Mouse (Mus musculus): Measurements from ENCODE around the gene Mfsd14a. TPM values are rescaled to one million over a fixed set of nuclear protein-coding genes. Genes with fewer than 3 reads are reported as not detected.

The Mfsd14a gene
- polyA plus RNA-seq, 1 experiment = 11.5 TPM

DNA sequence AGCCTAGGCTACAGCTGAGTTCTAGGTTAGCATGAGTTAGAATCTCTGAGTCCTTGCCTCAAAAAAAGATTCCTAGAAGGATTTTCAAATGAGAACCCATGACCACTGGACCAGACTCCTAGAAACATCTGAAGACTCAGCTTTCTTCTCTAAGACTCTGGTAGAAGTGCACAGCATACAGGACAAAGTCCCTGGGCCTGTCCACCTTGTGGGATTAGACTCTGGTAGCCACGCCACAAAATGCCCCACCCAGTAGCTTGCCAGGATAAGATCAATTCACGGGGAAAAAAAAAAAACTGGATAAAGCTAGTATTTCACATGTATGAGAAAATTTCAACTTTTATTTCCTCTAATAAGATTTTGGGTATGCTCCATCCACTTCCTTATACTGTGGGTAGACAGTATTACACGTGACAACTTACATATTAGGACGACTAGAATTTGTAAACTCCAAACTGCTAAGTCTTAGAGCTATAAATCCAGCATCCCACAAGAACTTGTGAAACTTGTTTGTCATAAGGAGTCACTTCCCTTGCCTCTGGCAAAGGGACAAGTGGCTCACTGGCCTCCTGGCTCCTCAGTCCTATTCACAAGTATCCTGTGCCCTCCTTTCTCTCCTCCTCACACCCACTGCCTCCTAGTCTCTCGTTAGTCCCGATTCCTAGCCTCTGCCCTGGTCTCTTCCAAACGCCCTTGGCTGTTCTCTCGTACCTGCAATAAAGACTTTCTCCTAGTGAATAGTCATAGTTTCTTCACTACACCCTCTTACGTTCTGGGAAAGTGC lies 24.6 kb downstream of the Mfsd14a start:
- Histone ChIP-seq H3ac (ENCODE audit: control insufficient read depth, insufficient read length) (no peak overlapping the region), H3K36me3 (ENCODE audit: control insufficient read depth, insufficient read depth) (peaks cover 72% of the 10 kb centered on the region), H3K4me2 (ENCODE audit: low read depth) (no peak overlapping the region), H3K79me2 (ENCODE audit: control insufficient read depth, insufficient read depth) (no peaks in the 10 kb centered on the region), H3K4me3 (no peak overlapping the region), H3K27me3 (ENCODE audit: control insufficient read depth, insufficient read depth, insufficient read length) (no peaks in the 10 kb centered on the region)
- TF ChIP-seq POLR2A (IDR thresholded peaks at IDR 0.05; ENCODE audit: insufficient read length, low read depth) (no peak), CEBPB (IDR thresholded peaks at IDR 0.05; ENCODE audit: insufficient read depth, poor library complexity, severe bottlenecking) (no peak), MAX (IDR thresholded peaks at IDR 0.05; ENCODE audit: low read depth) (no peak), TCF12 (IDR thresholded peaks at IDR 0.05; ENCODE audit: insufficient read depth, poor library complexity, severe bottlenecking) (no peak), TCF3 (IDR thresholded peaks at IDR 0.05; ENCODE audit: insufficient read length, low read depth) (no peak), USF1 (IDR thresholded peaks at IDR 0.05; ENCODE audit: low read depth) (no peak), MYOD1 (IDR thresholded peaks at IDR 0.05; ENCODE audit: control insufficient read depth in 1 of 3, insufficient read length in 2 of 3, low read depth in 2 of 3) (no peak), E2F4 (IDR thresholded peaks at IDR 0.05; ENCODE audit: insufficient read depth) (no peak), POLR2AphosphoS2 (IDR thresholded peaks at IDR 0.05; ENCODE audit: insufficient read length, low read depth) (no peak), MYOG (IDR thresholded peaks at IDR 0.05; ENCODE audit: control insufficient read depth in 1 of 3, insufficient read depth in 1 of 3, insufficient read length in 2 of 3, low read depth in 2 of 3) (no peak), SRF (IDR thresholded peaks at IDR 0.05; ENCODE audit: control insufficient read depth, insufficient read length, low read depth) (no peak), REST (IDR thresholded peaks at IDR 0.05; ENCODE audit: insufficient read depth, insufficient read length) (no peak)

DNA sequence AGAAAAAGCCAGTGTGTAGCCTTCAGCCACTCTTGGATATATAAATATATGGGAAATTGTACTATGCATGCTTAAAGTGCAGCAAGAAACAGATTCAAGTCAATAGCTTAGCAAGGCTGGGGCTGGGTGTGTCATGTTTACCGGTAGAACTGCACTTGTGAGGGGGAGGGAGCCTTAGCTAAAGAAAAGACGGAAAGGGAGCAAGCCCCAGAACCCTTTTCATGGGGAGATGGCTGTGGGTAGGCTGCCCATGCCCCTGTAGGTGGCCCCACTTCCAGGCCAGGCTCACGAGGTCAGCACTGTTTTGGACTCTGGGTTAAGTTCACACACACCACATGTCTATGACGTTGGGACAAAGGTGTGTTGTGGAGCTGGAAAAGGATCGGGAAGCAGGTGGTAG lies 26.7 kb downstream of the Mfsd14a start:
- H3K79me2 ChIP-seq (ENCODE audit: control insufficient read depth, insufficient read depth) = no peaks in the 10 kb centered on the region
- TF ChIP-seq REST (IDR thresholded peaks at IDR 0.05; ENCODE audit: insufficient read depth, insufficient read length) = no peak
- TF ChIP-seq CEBPB (IDR thresholded peaks at IDR 0.05; ENCODE audit: insufficient read depth, poor library complexity, severe bottlenecking) = no peak
- no peak for TF ChIP-seq USF1 (IDR thresholded peaks at IDR 0.05; ENCODE audit: low read depth)
- TF ChIP-seq MYOD1 (IDR thresholded peaks at IDR 0.05; ENCODE audit: control insufficient read depth in 1 of 3, insufficient read length in 2 of 3, low read depth in 2 of 3) = no peak
- no peak for TF ChIP-seq MAX (IDR thresholded peaks at IDR 0.05; ENCODE audit: low read depth)
- no peak for TF ChIP-seq MYOG (IDR thresholded peaks at IDR 0.05; ENCODE audit: control insufficient read depth in 1 of 3, insufficient read depth in 1 of 3, insufficient read length in 2 of 3, low read depth in 2 of 3)
- no peak overlapping the region for H3ac ChIP-seq (ENCODE audit: control insufficient read depth, insufficient read length)
- no peak overlapping the region for H3K4me2 ChIP-seq (ENCODE audit: low read depth)
- no peak overlapping the region for H3K4me3 ChIP-seq
- no peaks in the 10 kb centered on the region for H3K27me3 ChIP-seq (ENCODE audit: control insufficient read depth, insufficient read depth, insufficient read length)
- peaks cover 63% of the 10 kb centered on the region for H3K36me3 ChIP-seq (ENCODE audit: control insufficient read depth, insufficient read depth)

DNA sequence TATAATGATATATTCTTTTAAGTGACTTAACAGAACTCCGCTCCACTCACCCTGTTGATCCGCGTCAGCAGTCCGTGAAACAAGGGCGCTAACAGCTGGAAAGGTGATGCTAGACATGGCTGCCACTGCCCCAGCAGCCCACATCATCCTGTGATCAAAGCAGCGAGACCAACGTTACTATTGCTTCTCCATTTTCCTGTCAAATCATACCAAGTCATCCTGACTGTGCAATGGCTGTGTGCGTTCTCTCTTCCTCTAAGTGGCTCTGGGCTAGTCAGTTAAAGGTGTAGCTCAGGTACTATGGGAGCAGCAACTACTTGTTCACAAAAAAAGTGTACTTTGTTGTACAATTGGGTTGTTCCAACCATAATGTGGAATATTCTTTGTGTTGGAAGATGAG lies 27.6 kb downstream of the Mfsd14a start:
- TF ChIP-seq USF1 (IDR thresholded peaks at IDR 0.05; ENCODE audit: low read depth) (no peak), MYOD1 (IDR thresholded peaks at IDR 0.05; ENCODE audit: control insufficient read depth in 1 of 3, insufficient read length in 2 of 3, low read depth in 2 of 3) (no peak), REST (IDR thresholded peaks at IDR 0.05; ENCODE audit: insufficient read depth, insufficient read length) (no peak), E2F4 (IDR thresholded peaks at IDR 0.05; ENCODE audit: insufficient read depth) (no peak), POLR2A (IDR thresholded peaks at IDR 0.05; ENCODE audit: insufficient read length, low read depth) (no peak), POLR2AphosphoS2 (IDR thresholded peaks at IDR 0.05; ENCODE audit: insufficient read length, low read depth) (no peak)
- Histone ChIP-seq H3K4me2 (ENCODE audit: low read depth) (no peak overlapping the region), H3K27me3 (ENCODE audit: control insufficient read depth, insufficient read depth, insufficient read length) (no peaks in the 10 kb centered on the region), H3ac (ENCODE audit: control insufficient read depth, insufficient read length) (no peak overlapping the region), H3K79me2 (ENCODE audit: control insufficient read depth, insufficient read depth) (no peaks in the 10 kb centered on the region), H3K36me3 (ENCODE audit: control insufficient read depth, insufficient read depth) (peaks cover 60% of the 10 kb centered on the region), H3K4me3 (no peak overlapping the region)

DNA sequence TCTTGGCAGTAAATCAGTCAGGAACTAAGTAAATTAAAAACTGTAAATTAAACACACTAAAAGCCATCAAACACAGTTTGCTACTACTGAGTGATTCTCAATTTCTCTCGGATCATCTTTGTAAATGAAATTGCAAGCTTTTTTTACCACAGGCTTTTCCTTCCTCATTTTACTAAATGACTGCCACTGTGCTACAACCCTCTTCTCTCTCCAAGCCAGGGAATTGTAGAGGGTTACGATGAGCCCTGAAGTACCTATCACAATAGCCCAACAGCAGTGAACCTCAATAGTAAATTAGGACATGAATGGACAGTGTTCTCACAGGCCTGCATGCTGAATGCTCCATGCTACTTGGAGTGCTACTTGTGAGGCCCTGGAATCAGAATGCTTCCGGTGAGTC lies 28.4 kb downstream of the Mfsd14a start:
- Histone ChIP-seq H3K79me2 (ENCODE audit: control insufficient read depth, insufficient read depth) (no peaks in the 10 kb centered on the region), H3K4me3 (no peak overlapping the region), H3K27me3 (ENCODE audit: control insufficient read depth, insufficient read depth, insufficient read length) (no peaks in the 10 kb centered on the region), H3K36me3 (ENCODE audit: control insufficient read depth, insufficient read depth) (peaks cover 55% of the 10 kb centered on the region), H3K4me2 (ENCODE audit: low read depth) (no peak overlapping the region), H3ac (ENCODE audit: control insufficient read depth, insufficient read length) (no peak overlapping the region)
- no peak for TF ChIP-seq TCF12 (IDR thresholded peaks at IDR 0.05; ENCODE audit: insufficient read depth, poor library complexity, severe bottlenecking)
- TF ChIP-seq E2F4 (IDR thresholded peaks at IDR 0.05; ENCODE audit: insufficient read depth) = no peak
- TF ChIP-seq POLR2AphosphoS2 (IDR thresholded peaks at IDR 0.05; ENCODE audit: insufficient read length, low read depth) = no peak
- TF ChIP-seq USF1 (IDR thresholded peaks at IDR 0.05; ENCODE audit: low read depth) = no peak
- no peak for TF ChIP-seq CEBPB (IDR thresholded peaks at IDR 0.05; ENCODE audit: insufficient read depth, poor library complexity, severe bottlenecking)
- no peak for TF ChIP-seq POLR2A (IDR thresholded peaks at IDR 0.05; ENCODE audit: insufficient read length, low read depth)
- no peak for TF ChIP-seq MYOG (IDR thresholded peaks at IDR 0.05; ENCODE audit: control insufficient read depth in 1 of 3, insufficient read depth in 1 of 3, insufficient read length in 2 of 3, low read depth in 2 of 3)
- TF ChIP-seq MYOD1 (IDR thresholded peaks at IDR 0.05; ENCODE audit: control insufficient read depth in 1 of 3, insufficient read length in 2 of 3, low read depth in 2 of 3) = no peak
- no peak for TF ChIP-seq TCF3 (IDR thresholded peaks at IDR 0.05; ENCODE audit: insufficient read length, low read depth)
- TF ChIP-seq SRF (IDR thresholded peaks at IDR 0.05; ENCODE audit: control insufficient read depth, insufficient read length, low read depth) = no peak
- no peak for TF ChIP-seq REST (IDR thresholded peaks at IDR 0.05; ENCODE audit: insufficient read depth, insufficient read length)
- no peak for TF ChIP-seq MAX (IDR thresholded peaks at IDR 0.05; ENCODE audit: low read depth)

DNA sequence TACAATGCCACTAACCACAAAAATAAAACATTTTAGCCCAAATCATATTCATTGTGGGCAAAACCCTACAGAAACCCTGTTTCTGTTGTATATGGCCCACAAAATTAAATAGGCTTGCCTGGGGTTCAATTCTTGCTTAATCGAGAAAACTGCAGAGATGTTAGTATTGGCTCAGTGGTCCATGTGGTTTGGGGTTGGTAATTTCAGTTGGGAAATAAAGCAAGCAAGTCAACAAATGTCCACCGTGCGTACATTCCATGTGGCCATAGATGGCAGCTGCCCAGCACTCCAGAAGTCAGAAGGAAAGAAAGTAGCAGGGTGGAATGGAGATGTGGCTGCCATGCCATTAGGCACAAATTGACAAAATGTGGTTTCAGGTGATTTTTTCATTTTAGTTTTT lies 29.5 kb downstream of the Mfsd14a start:
- H3K79me2 ChIP-seq (ENCODE audit: control insufficient read depth, insufficient read depth) = no peaks in the 10 kb centered on the region
- no peaks in the 10 kb centered on the region for H3K27me3 ChIP-seq (ENCODE audit: control insufficient read depth, insufficient read depth, insufficient read length)
- no peak overlapping the region for H3ac ChIP-seq (ENCODE audit: control insufficient read depth, insufficient read length)
- H3K4me3 ChIP-seq = no peak overlapping the region
- H3K4me2 ChIP-seq (ENCODE audit: low read depth) = no peak overlapping the region
- TF ChIP-seq USF1 (IDR thresholded peaks at IDR 0.05; ENCODE audit: low read depth) (no peak), MYOD1 (IDR thresholded peaks at IDR 0.05; ENCODE audit: control insufficient read depth in 1 of 3, insufficient read length in 2 of 3, low read depth in 2 of 3) (no peak), POLR2A (IDR thresholded peaks at IDR 0.05; ENCODE audit: insufficient read length, low read depth) (no peak), MYOG (IDR thresholded peaks at IDR 0.05; ENCODE audit: control insufficient read depth in 1 of 3, insufficient read depth in 1 of 3, insufficient read length in 2 of 3, low read depth in 2 of 3) (no peak), POLR2AphosphoS2 (IDR thresholded peaks at IDR 0.05; ENCODE audit: insufficient read length, low read depth) (no peak), TCF3 (IDR thresholded peaks at IDR 0.05; ENCODE audit: insufficient read length, low read depth) (no peak), MAX (IDR thresholded peaks at IDR 0.05; ENCODE audit: low read depth) (no peak), TCF12 (IDR thresholded peaks at IDR 0.05; ENCODE audit: insufficient read depth, poor library complexity, severe bottlenecking) (no peak), SRF (IDR thresholded peaks at IDR 0.05; ENCODE audit: control insufficient read depth, insufficient read length, low read depth) (no peak), E2F4 (IDR thresholded peaks at IDR 0.05; ENCODE audit: insufficient read depth) (no peak), REST (IDR thresholded peaks at IDR 0.05; ENCODE audit: insufficient read depth, insufficient read length) (no peak), CEBPB (IDR thresholded peaks at IDR 0.05; ENCODE audit: insufficient read depth, poor library complexity, severe bottlenecking) (no peak)
- peaks cover 53% of the 10 kb centered on the region for H3K36me3 ChIP-seq (ENCODE audit: control insufficient read depth, insufficient read depth)

Data from myocyte (in vitro differentiated cells).